Mouse (Mus musculus) midbrain, embryonic 11.5 days (tissue): ENCODE results near the gene Abi1. TPM values are rescaled to one million over a fixed set of nuclear protein-coding genes. Genes with fewer than 3 reads are reported as not detected.

Source experiments
- ATAC-seq: fragments of 200-750 bp; cut with Nextera tagmentation; 2 replicates; pipeline ENCODE4 v1.8.0; 2017; ENCODE audit warnings: moderate TSS enrichment, moderate library complexity; ENCODE audit not compliant: low FRiP score
- DNase-seq: peaks from one replicate; pipeline ENCODE4 v3.0.0; 2015; ENCODE audit warnings: low spot score; ENCODE audit errors: missing footprints
- H3K27ac ChIP-seq: fragments of 300-500 bp; sonication (generic); 2 replicates; pipeline ENCODE4 v1.5.1; 2014; ENCODE audit warnings: low read depth, low read length
- H3K27me3 ChIP-seq: fragments of 300-500 bp; sonication (generic); 2 replicates; pipeline ENCODE4 v1.6.1; 2014; ENCODE audit warnings: mild to moderate bottlenecking, low read length, moderate library complexity, mixed read lengths; ENCODE audit not compliant: control insufficient read depth, insufficient read depth
- H3K36me3 ChIP-seq: fragments of 300-500 bp; sonication (generic); 2 replicates; pipeline ENCODE4 v1.6.1; 2014; ENCODE audit warnings: mild to moderate bottlenecking, low read length, moderate library complexity, mixed read lengths; ENCODE audit not compliant: control insufficient read depth, insufficient read depth
- H3K4me1 ChIP-seq: fragments of 300-500 bp; sonication (generic); 2 replicates; pipeline ENCODE4 v1.6.1; 2014; ENCODE audit warnings: low read length; ENCODE audit not compliant: control insufficient read depth, insufficient read depth
- H3K4me2 ChIP-seq: fragments of 300-500 bp; sonication (generic); 2 replicates; pipeline ENCODE4 v1.6.1; 2014; ENCODE audit warnings: mild to moderate bottlenecking, moderate library complexity
- H3K4me3 ChIP-seq: fragments of 300-500 bp; sonication (generic); 2 replicates; pipeline ENCODE4 v1.5.1; 2014; ENCODE audit warnings: low read depth, low read length
- H3K9ac ChIP-seq: fragments of 300-500 bp; sonication (generic); 2 replicates; pipeline ENCODE4 v1.6.1; 2014; ENCODE audit warnings: low read length
- H3K9me3 ChIP-seq: fragments of 300-500 bp; sonication (generic); 2 replicates; pipeline ENCODE4 v1.6.1; 2016; ENCODE audit warnings: low read length; ENCODE audit not compliant: control insufficient read depth
- WGBS: fragments of 180-500 bp; shearing (Covaris S2); extraction: QIAGEN DNeasy Blood & Tissue Kit; methylation state at CpG from one replicate; pipeline ENCODE4 v1.1.7; 2014; 5-methylcytosine and 5-hydroxymethylcytosine counted together
- polyA plus RNA-seq: library from polyadenylated mRNA; unstranded; fragments of >200 nt; fragmentation: Nextera tagmentation; extraction: Ambion mirVana; gene quantifications from 2 replicates; pipeline ENCODE4 v1.2.1, GENCODE M21; 2014

The Abi1 gene
- polyA plus RNA-seq, 1 experiment from 2014 or later: 40.6 TPM

DNA sequence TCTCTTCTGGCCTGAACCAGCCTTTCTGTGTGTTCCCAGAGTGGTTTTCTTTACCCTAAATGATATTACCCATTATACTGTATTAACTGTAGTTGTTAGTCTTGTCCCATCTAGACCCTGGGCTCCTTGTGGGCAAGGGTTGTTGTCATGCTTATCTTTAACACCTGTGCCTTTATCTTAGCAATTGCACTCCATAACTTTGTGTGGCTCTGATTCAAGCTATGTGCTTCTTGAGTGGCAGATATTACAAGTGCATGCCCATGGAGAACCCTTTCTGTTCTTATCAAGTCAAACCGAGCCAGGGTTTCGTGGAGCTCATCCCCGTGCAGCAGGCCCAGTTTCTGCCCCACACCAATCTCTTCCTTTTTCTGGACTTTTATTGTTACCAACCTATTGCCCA, 136.1 kb downstream of the Abi1 start:
- no peaks in the 10 kb centered on the region for H3K4me1 ChIP-seq
- no peaks in the 10 kb centered on the region for H3K9me3 ChIP-seq
- no peak for DNase-seq
- no peak overlapping the region for H3K4me3 ChIP-seq
- no peak overlapping the region for H3K9ac ChIP-seq
- no peak for ATAC-seq
- no peaks in the 10 kb centered on the region for H3K27me3 ChIP-seq
- 94% methylated on average over 3 of the region's 3 CpGs for WGBS
- H3K27ac ChIP-seq: no peak overlapping the region
- H3K36me3 ChIP-seq: 0 out of 2 replicates have a peak, but pooled peaks cover 5% of the 10 kb centered on the region
- H3K4me2 ChIP-seq: no peak overlapping the region

DNA sequence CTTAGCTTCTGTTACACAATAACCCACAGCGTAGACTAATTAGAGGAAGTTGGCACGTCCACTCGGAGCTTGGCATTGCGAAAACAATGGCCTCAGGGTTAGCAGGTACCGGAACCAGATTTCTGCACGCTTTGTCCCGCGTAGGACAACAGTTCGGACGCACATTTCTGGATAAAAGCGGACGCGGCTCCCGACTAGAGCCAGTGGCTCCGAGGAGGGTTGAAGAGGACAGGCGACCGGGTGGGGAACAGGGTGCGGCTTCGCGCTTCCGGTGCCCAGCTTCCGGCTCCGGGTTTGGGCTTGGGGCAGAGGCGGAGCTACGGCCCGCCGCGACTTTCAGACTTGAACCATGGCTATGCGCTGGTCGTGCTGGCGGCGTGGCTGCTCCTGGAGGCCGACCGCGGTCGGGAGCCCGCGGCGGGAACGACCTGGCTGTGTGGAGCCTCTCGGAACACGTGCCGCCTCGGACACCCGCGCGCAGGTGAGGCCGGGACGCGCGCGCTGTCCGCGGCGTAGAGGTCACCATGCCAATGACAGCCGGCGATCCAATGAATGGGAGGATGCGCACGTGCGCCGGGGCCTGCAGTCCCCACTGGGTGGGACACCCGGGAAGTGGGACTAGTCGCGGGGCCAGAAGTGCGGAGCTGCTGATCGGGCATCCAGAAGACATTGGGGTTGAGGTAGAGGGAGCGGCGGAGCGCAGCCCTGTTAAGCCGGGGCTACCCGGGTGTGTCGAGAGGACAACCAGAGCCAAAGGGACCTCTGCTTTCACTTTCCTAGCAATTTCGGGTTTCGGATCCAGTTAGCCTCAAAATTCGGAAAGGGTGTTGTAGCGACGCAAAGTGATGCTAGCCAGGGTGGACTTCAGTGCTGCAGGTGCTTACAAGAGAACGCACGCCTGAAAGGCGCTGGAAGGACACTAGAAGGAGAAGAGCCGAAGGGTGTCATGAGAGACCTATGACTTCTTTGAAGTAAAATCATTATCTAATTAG, 144.5 kb downstream of the Abi1 start, which contains the start of gene Pdss1:
TSS of gene Pdss1 (plus strand) at position 241 of the 992 bp plus-strand sequence.
- no peaks in the 10 kb centered on the region for H3K27me3 ChIP-seq
- peak within 1 kb of the TSS; percentile 71 for H3K4me3 ChIP-seq
- peak within 1 kb of the TSS; percentile 82 for H3K9ac ChIP-seq
- H3K27ac ChIP-seq: peak within 1 kb of the TSS; percentile 67
- ATAC-seq: peak; percentile 99
- H3K4me2 ChIP-seq: peak within 1 kb of the TSS; percentile 58
- WGBS: under 1% methylated on average over 81 of the region's 81 CpGs
- H3K9me3 ChIP-seq: no peaks in the 10 kb centered on the region
- H3K4me1 ChIP-seq: no peaks in the 10 kb centered on the region
- DNase-seq: peak; percentile 97
- no peaks in the 10 kb centered on the region for H3K36me3 ChIP-seq

DNA sequence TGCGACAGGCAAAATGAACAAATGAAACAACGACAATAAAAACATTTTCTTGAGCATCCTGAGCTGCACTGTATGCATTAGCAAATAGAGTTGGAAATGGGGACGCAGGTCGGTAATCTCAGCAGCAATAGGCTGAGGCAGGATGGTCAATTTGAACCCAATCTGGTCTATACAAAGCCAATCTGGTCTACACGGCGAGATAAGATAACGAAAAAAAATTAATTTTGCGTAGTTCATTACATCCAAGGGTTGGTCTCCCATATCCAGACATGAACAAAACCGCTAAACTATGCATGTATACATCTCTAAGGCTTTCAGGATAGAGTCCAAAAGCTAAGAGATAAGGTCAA, 145.1 kb downstream of the Abi1 start:
- H3K4me3 ChIP-seq: peak overlapping the region; percentile 71
- no peaks in the 10 kb centered on the region for H3K9me3 ChIP-seq
- peak overlapping the region; percentile 58 for H3K4me2 ChIP-seq
- peak overlapping the region; percentile 82 for H3K9ac ChIP-seq
- 22% methylated on average over 9 of the region's 9 CpGs for WGBS
- DNase-seq (no peak), ATAC-seq (no peak; the same call in 1 of the 2 replicates)
- H3K36me3 ChIP-seq: no peaks in the 10 kb centered on the region
- peak overlapping the region; percentile 67 for H3K27ac ChIP-seq
- H3K27me3 ChIP-seq: no peaks in the 10 kb centered on the region
- H3K4me1 ChIP-seq: no peaks in the 10 kb centered on the region

Other genes starting within 250 kb of the Abi1 start
- gene Pdss1, start 144.7 kb downstream of the Abi1 start, polyA plus RNA-seq: 23.4 and 25.9 TPM in 2 replicates
- 42.2 and 45.7 TPM in 2 replicates for gene Acbd5, start 27.9 kb upstream of the Abi1 start, polyA plus RNA-seq
- gene Mastl, start 115.8 kb upstream of the Abi1 start, polyA plus RNA-seq: 11.7 and 14.3 TPM in 2 replicates
- gene Yme1l1, start 116.1 kb upstream of the Abi1 start, polyA plus RNA-seq: 87.5 and 98.9 TPM in 2 replicates
- not detected in 2 replicates for gene 4931423N10Rik, start 167.2 kb upstream of the Abi1 start, polyA plus RNA-seq